ENCODE assay signal across 7 mouse cellular contexts in genomic region chr6:38695380-38696054, GRCm38 (mm10). TPM values are rescaled to one million over a fixed set of nuclear protein-coding genes. Genes with fewer than 3 reads are reported as not detected.
A peak's percentile ranks its signal among the peaks of the same experiment; 100 is the strongest.
DNase-seq lines count a peak whose midpoint lies in the region; ATAC-seq and TF ChIP-seq lines count a peak whose summit lies in the region.

No protein-coding gene starts in this region.

- no peaks in the 10 kb centered on the region for H3K9me3 ChIP-seq in midbrain, embryonic 14.5 days (ENCODE audit: control insufficient read depth, low read length)

- ATAC-seq in midbrain, embryonic 14.5 days (ENCODE audit: low FRiP score, low TSS enrichment) = peak; percentile 43; the same call in 1 of the 2 replicates

- TF ChIP-seq CTCF in spleen, adult 2 months (IDR thresholded peaks at IDR 0.05; ENCODE audit: extremely low read depth, insufficient read depth, insufficient read length, insufficient replicate concordance) = peak; percentile 65; the same call in 1 of the 2 replicates

- H3K4me2 ChIP-seq in midbrain, embryonic 14.5 days (ENCODE audit: low read length) = no peak overlapping the region

- no peak overlapping the region for H3K9ac ChIP-seq in midbrain, embryonic 14.5 days (replicated peaks; ENCODE audit: low read length)

- intact Hi-C loops in gastrocnemius, postnatal 36 days (cut with DNase I) = loop anchor here (2.0 kb wide), 1 partner anchor 45 kb away; no protein-coding TSS in a partner anchor
- intact Hi-C loops in left cerebral cortex, postnatal 4 days (cut with DNase I) = loop anchor here (2.0 kb wide), 1 partner anchor 43 kb away; no protein-coding TSS in a partner anchor

- DNase-seq in adrenal gland, adult 8-10 months = peak; percentile 55
- peak; percentile 94 for DNase-seq in embryo, embryonic 11 days
- peak; percentile 41 to 64 for DNase-seq in gastrocnemius, postnatal 36 days
- DNase-seq in kidney, adult 11 months = peak; percentile 61
- DNase-seq in left cerebral cortex, postnatal 4 days = peak; percentile 86
- DNase-seq in midbrain, embryonic 14.5 days = peak; percentile 95
- peak; percentile 25 to 65 for DNase-seq in spleen, adult 2 months (ENCODE audit: low read depth in 1 of 2, low spot score in 2 of 2)

- no peaks in the 10 kb centered on the region for H3K27me3 ChIP-seq in midbrain, embryonic 14.5 days (ENCODE audit: control insufficient read depth, insufficient read depth, low read length)
- H3K27me3 ChIP-seq in spleen, adult 2 months (ENCODE audit: control insufficient read depth, insufficient read depth, low read length) = no peaks in the 10 kb centered on the region

- H3K4me1 ChIP-seq in midbrain, embryonic 14.5 days (ENCODE audit: control insufficient read depth, insufficient read depth, low read length) = no peaks in the 10 kb centered on the region
- peaks cover 4% of the 10 kb centered on the region; the same call in 1 of the 2 replicates for H3K4me1 ChIP-seq in spleen, adult 2 months (ENCODE audit: control insufficient read depth, insufficient read depth, insufficient read length)

- no peak for TF ChIP-seq POLR2A in spleen, adult 2 months (IDR thresholded peaks at IDR 0.05; ENCODE audit: low read depth, low read length)

- peaks cover 81% of the 10 kb centered on the region for H3K36me3 ChIP-seq in midbrain, embryonic 14.5 days (ENCODE audit: control insufficient read depth, insufficient read depth, low read length)
- H3K36me3 ChIP-seq in spleen, adult 2 months (ENCODE audit: control insufficient read depth, insufficient read depth, low read length) = peaks cover 2% of the 10 kb centered on the region; the same call in 1 of the 2 replicates

- H3K4me3 ChIP-seq in midbrain, embryonic 14.5 days (replicated peaks; ENCODE audit: low read depth, low read length) = no peak overlapping the region
- no peak overlapping the region for H3K4me3 ChIP-seq in spleen, adult 2 months (ENCODE audit: extremely low read depth, insufficient read depth, insufficient read length)

- H3K27ac ChIP-seq in midbrain, embryonic 14.5 days (replicated peaks; ENCODE audit: low read depth, low read length) = no peak overlapping the region
- no peak overlapping the region for H3K27ac ChIP-seq in spleen, adult 2 months (ENCODE audit: insufficient read depth, low read length)

- 33% methylated on average over 9 of the region's 9 CpGs for WGBS in midbrain, embryonic 14.5 days
- WGBS in spleen, adult 2 months = 48% methylated on average over 9 of the region's 9 CpGs

RNA-seq across cellular contexts. Expression of gene Clec2l, which starts 32.6 kb away (rescaled TPM):
- 10 to 100 TPM in 1 of 4 experiments, 1 to 10 TPM in 3; 1.8 to 11.3 (median 3.1) TPM for total RNA-seq in adrenal gland, adult 8-10 months (2022)
- total RNA-seq in gastrocnemius, postnatal 36 days (2021) = under 1 TPM; 0.36 to 0.47 TPM
- total RNA-seq in left cerebral cortex, postnatal 4 days (2021) = 10 to 100 TPM; 68.3 to 70.8 TPM
- 12.9 and 25.5 TPM in 2 replicates for polyA plus RNA-seq in midbrain, embryonic 14.5 days (2014; fragmentation: Nextera tagmentation; extraction: Ambion mirVana)
- 2.0 and 2.9 TPM in 2 replicates for polyA plus RNA-seq in spleen, adult 2 months (2012; rRNA removed)

RNA-seq across cellular contexts. Expression of gene Klrg2, which starts 58.5 kb away (rescaled TPM):
- 1 to 10 TPM; 3.7 to 9.4 (median 5.6) TPM for total RNA-seq in adrenal gland, adult 8-10 months (2022)
- total RNA-seq in gastrocnemius, postnatal 36 days (2021) = under 1 TPM; 0.10 to 0.12 TPM
- total RNA-seq in left cerebral cortex, postnatal 4 days (2021) = under 1 TPM in 1 of 2 experiments, not detected in 1; 0.26 TPM
- 0.12 and 0.18 TPM in 2 replicates for polyA plus RNA-seq in midbrain, embryonic 14.5 days (2014; fragmentation: Nextera tagmentation; extraction: Ambion mirVana)
- polyA plus RNA-seq in spleen, adult 2 months (2012; rRNA removed) = 0.07 and 0.12 TPM in 2 replicates

Comparison
In these comparisons a context has a peak if more than half of its experiments do, and no peak if none do; other contexts are left out.
1. DNase-seq: peak in every context shown above with its lines; median percentile 95 in midbrain, embryonic 14.5 days; 94 in embryo, embryonic 11 days; 86 in left cerebral cortex, postnatal 4 days; 61 in kidney, adult 11 months; 55 in adrenal gland, adult 8-10 months; 52 in gastrocnemius, postnatal 36 days; 45 in spleen, adult 2 months.
2. RNA of gene Clec2l, which starts 32.6 kb away (total RNA-seq): 68.3 to 70.8 TPM in left cerebral cortex, postnatal 4 days; 1.8 to 11.3 TPM in adrenal gland, adult 8-10 months and 0.36 to 0.47 TPM in gastrocnemius, postnatal 36 days; every median in the first group is over 4 times any median in the second.